Mouse (Mus musculus): ENCODE results near the gene Cct5.

The Cct5 gene

GRCm38 (mm10) chr15:31565184-31565583 is 36.4 kb downstream of the Cct5 start, which contains the start of gene Cmbl:
TSS of gene Cmbl (plus strand) at chr15:31565389.
- DNase-seq (ENCODE audit: low spot score in 2 of 2): no peak

- no peak for DNase-seq (ENCODE audit: low spot score in 2 of 2)
These were observed 37.7 kb downstream of the Cct5 start for GRCm38 (mm10) chr15:31563577-31564546.

GRCm38 (mm10) chr15:31562847-31563246 is 38.8 kb downstream of the Cct5 start:
- DNase-seq (ENCODE audit: low spot score in 2 of 2): no peak

GRCm38 (mm10) chr15:31561976-31562375 is 39.6 kb downstream of the Cct5 start:
- no peak for DNase-seq (ENCODE audit: low spot score in 2 of 2)

GRCm38 (mm10) chr15:31561390-31561789 is 40.2 kb downstream of the Cct5 start:
- no peak for DNase-seq (ENCODE audit: low spot score in 2 of 2)

GRCm38 (mm10) chr15:31554855-31555254 is 46.7 kb downstream of the Cct5 start:
- DNase-seq (ENCODE audit: low spot score in 2 of 2): no peak

GRCm38 (mm10) chr15:31550381-31550780 is 51.2 kb downstream of the Cct5 start:
- no peak for DNase-seq (ENCODE audit: low spot score in 2 of 2)

GRCm38 (mm10) chr15:31547421-31547820 is 54.2 kb downstream of the Cct5 start:
- DNase-seq (ENCODE audit: low spot score in 2 of 2): no peak

- no peak for DNase-seq (ENCODE audit: low spot score in 2 of 2)
These were observed 55.3 kb downstream of the Cct5 start for GRCm38 (mm10) chr15:31546291-31546690.

GRCm38 (mm10) chr15:31545058-31545457 is 56.5 kb downstream of the Cct5 start:
- DNase-seq (ENCODE audit: low spot score in 2 of 2): no peak

- DNase-seq (ENCODE audit: low spot score in 2 of 2): no peak
These were observed 58.4 kb downstream of the Cct5 start for GRCm38 (mm10) chr15:31543246-31543645.

GRCm38 (mm10) chr15:31542013-31542958 is 59.3 kb downstream of the Cct5 start:
- no peak for DNase-seq (ENCODE audit: low spot score in 2 of 2)
